Mouse (Mus musculus) left cerebral cortex, postnatal 4 days (tissue): Measurements from ENCODE around the gene Zfp715. TPM values are rescaled to one million over a fixed set of nuclear protein-coding genes. Genes with fewer than 3 reads are reported as not detected.
A peak's percentile ranks its signal among the peaks of the same experiment; 100 is the strongest.
"Not testable (repeated sequence)": the region's sequence is repeated elsewhere in the genome, so short reads cannot be mapped to it uniquely, and the experiment has no call there.

Experiments used
- DNase-seq: peaks from one replicate; pipeline ENCODE4 v3.0.0-alpha.2; 2022
- intact Hi-C: fragments of 180-260 bp; cut with DNase I; formaldehyde crosslinking; loops from one replicate; pipeline ENCODE4 v1.15.1; 2025
- total RNA-seq, 2 experiments: library from RNA; stranded (reverse); gene quantifications; 2 replicates each; pipeline ENCODE4 v1.2.3; 2021

Zfp715 gene
- total RNA-seq, 2 experiments from 2014 or later: 26.3 to 27.8 TPM

DNA sequence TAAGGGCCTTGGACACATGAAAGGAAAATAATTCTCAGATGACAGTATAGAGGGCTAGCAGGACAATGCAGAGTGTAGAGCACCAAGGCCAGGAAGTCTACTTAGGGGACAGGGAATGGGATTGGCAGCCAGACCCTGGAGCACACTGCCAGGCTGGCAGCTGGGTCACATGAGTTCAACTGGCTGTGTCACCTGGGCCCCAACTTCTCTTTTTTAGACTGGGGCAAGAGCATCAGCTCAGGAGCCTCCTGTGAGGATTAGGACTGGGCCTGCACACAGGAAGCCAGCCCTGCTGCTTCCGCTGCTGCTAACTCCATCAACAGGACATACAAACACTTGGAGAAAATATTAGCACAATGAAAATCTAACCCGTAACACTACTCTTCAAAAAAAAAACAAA lies 4.0 kb downstream of the Zfp715 start:
- intact Hi-C loops: no loop called here
- no peak for DNase-seq

DNA sequence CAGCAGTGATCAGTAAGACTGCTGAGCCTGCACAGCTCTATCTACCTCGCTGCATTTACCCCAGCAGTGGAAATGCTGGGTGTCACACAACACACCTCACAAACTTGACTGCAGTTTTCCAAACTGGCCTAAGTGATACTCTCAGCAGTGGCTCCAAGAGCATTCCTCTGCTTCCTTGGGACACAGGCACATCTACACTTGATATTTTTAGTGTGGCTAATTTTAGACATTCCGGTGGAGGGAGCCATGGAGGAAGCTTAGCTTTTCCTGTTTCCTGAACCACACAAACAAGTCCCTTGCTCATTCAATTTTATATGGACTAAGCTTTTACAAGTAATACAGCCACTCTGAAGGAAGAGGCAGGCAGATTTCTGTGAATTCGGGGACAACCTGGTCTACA lies 7.9 kb downstream of the Zfp715 start:
- no peak for DNase-seq
- intact Hi-C loops: no loop called here

DNA sequence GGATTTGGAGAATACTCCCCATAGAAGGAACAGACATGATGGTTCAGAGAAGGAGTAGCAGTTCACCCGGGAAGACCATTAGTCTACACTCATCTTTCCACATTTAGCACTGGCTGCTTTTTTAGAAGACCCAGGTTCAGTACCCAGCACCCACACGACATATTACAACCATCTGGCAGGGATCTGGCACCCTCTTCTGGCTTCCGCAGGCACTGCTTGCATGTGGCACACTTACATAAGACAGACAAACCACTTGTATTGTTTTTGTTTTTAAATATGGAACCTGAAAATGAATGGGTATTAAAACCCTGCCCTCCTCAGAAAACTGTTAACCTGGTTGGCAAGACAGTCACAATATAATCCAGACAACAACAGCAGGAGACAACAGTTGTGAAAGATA lies 21.6 kb downstream of the Zfp715 start:
- DNase-seq: no peak
- intact Hi-C loops: no loop called here

DNA sequence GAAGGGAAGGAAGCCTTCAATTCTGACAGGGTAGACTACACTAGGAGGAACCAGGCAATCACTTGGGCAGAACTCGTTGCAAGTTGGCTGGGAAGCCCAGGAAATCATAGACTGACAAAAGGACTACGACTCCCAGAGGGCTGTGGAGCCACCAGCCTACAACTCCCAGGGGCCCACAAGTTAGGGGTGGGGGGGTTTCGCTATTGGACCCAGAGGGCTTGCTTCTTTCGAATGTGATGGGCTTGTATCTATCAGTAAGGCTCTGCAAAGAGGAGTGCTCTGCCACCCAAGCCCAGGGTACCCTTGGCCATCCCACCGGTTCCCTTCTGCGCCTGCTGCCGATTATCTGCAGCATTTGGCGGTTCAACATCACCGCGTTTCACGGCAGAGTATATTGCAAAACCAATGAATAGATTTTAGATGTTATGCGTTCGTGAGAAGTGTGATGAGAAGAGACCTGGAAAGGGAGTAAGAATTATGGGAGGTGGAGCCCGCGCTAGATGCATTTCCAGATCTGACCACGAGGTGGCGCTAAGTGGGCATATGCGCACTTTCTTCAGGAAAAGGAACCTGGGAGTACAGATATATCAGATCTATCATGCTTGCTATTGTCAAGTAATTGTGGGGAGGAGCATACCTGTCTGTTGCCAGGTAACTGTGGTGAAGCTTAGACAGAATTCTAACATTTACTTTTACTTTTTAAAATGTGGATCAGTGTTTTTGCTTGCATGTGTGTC lies 30.1 kb downstream of the Zfp715 start:
- intact Hi-C loops: loop anchor here (10.0 kb wide), 1 partner anchor 92 kb away; no protein-coding TSS in a partner anchor
- DNase-seq: peak; percentile 73

DNA sequence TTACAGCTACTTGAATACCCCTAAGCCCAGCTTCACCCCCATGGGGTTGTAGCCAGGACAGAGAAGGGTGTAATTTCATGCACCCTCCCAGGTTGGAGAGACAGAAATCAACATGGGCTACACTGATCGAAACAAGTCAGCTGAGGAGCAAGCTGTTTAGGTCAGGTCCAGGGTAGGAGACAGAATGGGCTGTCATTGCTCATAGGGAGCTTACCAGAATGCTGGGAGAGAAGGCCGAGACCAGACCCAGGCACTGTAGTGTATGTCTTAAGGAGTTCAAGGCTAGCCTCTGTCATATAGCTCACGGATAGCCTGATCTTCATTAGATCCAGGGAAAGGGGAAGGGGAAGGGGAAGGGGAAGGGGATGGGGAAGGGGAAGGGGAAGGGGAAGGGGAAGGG lies 30.6 kb downstream of the Zfp715 start:
- no peak for DNase-seq
- intact Hi-C loops: loop anchor here (10.0 kb wide), 1 partner anchor 92 kb away; no protein-coding TSS in a partner anchor

DNA sequence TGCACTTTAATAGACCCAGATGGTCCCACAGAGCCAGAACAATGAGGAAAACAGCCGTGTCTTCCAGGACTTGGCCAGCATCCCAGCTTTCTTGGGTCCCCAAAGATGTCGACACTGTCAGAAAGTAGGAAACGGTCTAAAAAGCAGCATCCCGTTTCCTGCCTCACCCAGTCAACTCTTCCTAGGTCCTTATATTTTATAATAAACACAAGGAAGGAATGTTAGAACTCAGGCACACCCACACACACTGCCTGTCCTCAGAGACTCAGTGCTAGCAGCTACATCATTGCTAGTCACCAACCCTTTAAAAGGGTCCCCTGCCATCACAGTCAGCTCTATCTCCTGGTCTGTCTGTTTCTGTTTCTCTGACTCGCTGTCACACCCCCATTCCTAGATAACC lies 35.7 kb downstream of the Zfp715 start:
- intact Hi-C loops: no loop called here
- peak; percentile 11 for DNase-seq

DNA sequence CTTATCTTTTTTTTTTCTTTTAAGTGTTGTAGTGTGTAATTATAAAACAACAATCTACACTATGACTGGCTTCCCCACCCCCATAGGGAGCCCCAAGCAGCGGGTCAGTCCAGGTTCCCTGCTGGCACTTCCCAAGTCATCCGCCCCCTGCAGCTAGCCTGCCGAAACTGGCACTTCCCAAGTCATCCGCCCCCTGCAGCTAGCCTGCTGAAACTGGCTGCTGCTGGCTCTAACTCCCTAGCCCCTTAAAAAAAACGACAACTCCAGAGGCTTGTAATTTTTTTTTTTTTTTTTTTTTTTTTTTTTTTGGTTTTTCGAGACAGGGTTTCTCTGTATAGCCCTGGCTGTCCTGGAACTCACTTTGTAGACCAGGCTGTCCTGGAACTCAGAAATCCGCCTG lies 36.9 kb downstream of the Zfp715 start:
- DNase-seq, intact Hi-C loops: not testable (repeated sequence)

DNA sequence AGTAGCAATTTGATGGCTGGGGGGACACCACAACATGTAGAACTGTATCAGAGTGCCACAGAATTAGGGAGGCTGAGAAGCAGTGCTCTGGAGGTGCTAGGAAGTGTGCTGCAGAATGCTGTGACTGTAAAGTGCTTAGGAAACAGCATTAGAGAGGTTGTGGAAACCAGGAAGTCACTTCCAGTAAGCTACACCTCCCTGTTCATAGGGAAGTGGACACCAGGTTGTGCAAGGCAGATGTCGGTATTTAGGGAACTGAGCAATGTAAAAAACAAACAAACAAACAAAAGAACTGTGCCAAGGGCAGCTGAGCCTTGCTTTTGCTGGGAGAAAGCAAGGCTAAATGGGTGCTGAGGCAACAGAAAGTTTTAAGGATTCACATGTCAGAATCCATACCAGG lies 39.6 kb downstream of the Zfp715 start:
- no peak for DNase-seq
- intact Hi-C loops: no loop called here

DNA sequence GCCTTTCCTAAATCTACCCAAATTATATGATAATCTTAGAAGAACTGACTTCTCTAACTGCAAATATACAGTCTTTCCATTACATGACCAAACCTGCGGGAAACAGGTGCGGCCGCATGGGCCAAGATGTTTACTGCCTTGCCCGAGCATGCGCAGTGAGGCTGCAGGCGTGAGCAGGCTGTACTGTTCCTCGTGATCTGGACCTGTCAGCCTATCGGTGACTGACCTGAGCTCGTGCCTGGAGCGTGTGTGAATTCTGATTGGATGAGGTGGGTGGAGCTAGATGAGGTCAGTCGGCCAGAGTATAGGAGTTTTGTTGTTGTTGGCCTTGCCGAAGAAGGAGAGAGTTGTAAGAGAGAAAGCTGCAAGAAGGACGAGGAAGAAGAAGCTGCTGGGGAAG lies 45.7 kb downstream of the Zfp715 start:
- intact Hi-C loops, DNase-seq: not testable (repeated sequence)

DNA sequence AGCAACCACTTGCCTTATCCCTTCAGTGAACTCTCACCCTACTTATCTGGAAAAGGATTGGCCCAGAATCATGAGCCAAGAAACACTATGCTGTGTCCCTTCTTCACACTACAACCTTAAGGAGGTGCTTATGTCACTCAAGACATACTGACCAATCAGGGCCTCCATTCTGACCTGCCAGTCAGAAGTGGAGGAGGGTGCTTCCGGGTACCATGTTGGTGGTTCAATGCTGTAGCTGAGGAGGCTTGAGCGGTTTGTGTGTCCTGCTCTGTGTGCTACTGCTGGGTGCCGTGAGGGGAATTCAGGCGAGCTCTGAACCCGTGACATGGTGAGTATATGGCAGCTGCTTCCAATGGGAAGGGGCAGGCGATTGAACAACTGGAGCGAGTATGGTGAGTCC lies 59.6 kb downstream of the Zfp715 start:
- intact Hi-C loops: no loop called here
- no peak for DNase-seq

DNA sequence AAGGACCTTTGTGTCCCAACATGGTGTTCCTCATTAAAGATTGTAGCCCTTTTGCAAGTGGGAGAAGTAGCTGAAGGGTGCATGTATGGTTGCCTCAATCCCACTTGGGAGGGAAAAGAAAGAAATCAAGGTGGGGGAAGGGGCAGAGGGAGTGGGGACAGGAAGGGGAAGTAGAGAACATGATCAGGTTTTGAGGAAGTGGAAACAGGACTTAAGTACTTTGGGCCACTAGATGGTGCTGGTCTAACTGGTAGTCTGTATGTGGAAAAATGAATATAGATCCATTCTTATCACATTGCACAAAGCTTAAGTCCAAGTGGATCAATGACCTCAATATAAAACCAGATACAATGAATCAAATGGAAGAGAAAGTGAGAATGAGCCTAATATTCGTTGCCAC lies 62.4 kb downstream of the Zfp715 start:
- intact Hi-C loops, DNase-seq: not testable (repeated sequence)

Other genes with a start within 250 kb of the Zfp715 start
- gene Zfp936, start 199.1 kb downstream of the Zfp715 start, total RNA-seq: not detected
- under 1 TPM; 0.16 to 0.26 TPM for gene Siglecf, start 38.0 kb upstream of the Zfp715 start, total RNA-seq
- gene Siglecg, start 94.9 kb upstream of the Zfp715 start, total RNA-seq: not detected
- gene Lim2, start 114.4 kb upstream of the Zfp715 start, total RNA-seq: not detected
- gene Nkg7, start 123.8 kb upstream of the Zfp715 start, total RNA-seq: not detected
- not detected for gene Cldnd2, start 127.5 kb upstream of the Zfp715 start, total RNA-seq
- gene Etfb, start 130.8 kb upstream of the Zfp715 start, total RNA-seq: 10 to 100 TPM; 44.7 to 47.5 TPM
- 1 to 10 TPM in 1 of 2 experiments, not detected in 1; 2.1 TPM for gene Gm45233, start 130.8 kb upstream of the Zfp715 start, total RNA-seq
- gene Vsig10l, start 149.9 kb upstream of the Zfp715 start, total RNA-seq: 1 to 10 TPM; 5.4 to 7.5 TPM
- gene Iglon5, start 176.8 kb upstream of the Zfp715 start, total RNA-seq: 10 to 100 TPM; 57.1 to 59.1 TPM
- not detected for gene 4931406B18Rik, start 192.6 kb upstream of the Zfp715 start, total RNA-seq
- 1 to 10 TPM; 2.3 to 2.5 TPM for gene Cd33, start 231.1 kb upstream of the Zfp715 start, total RNA-seq
- gene Zfp658, start 249.0 kb upstream of the Zfp715 start, total RNA-seq: 1 to 10 TPM; 7.5 to 9.7 TPM